Mouse (Mus musculus) lung, adult 18-20 months (tissue): ENCODE measurements at regions not wholly inside any gene's neighbourhood (a gene's known extent, or its start where the extent isn't known, plus 50 kb on each side); places are given as distances from the start of the nearest gene placed in this dataset.

Experiments
- DNase-seq, 2 experiments: peaks; one replicate each; pipeline ENCODE4 v3.0.0; 2022; ENCODE audit warnings: mixed read lengths in 2 of 2

GRCm38 (mm10) chr4:102657244-102657643 is 83.9 kb upstream of the Sgip1 start:
- DNase-seq = peak in 1 of 2 experiments; percentile 19

GRCm38 (mm10) chr4:102658578-102658977 is 82.5 kb upstream of the Sgip1 start:
- DNase-seq = peak; percentile 9 to 20

- DNase-seq = no peak
Measured at GRCm38 (mm10) chr4:102663617-102664016, 77.5 kb upstream of the Sgip1 start.

GRCm38 (mm10) chr4:102682190-102682589 is 58.9 kb upstream of the Sgip1 start:
- DNase-seq = no peak

GRCm38 (mm10) chr4:102685045-102685444 is 56.1 kb upstream of the Sgip1 start:
- peak; percentile 5 to 31 for DNase-seq

- DNase-seq = no peak
Measured at GRCm38 (mm10) chr4:102688378-102688777, 52.7 kb upstream of the Sgip1 start.
